Mouse (Mus musculus): ENCODE measurements around the gene Rsph1.

GRCm38 (mm10) chr17:31312648-31313047 lies 35.5 kb upstream of the Rsph1 start:
- TF ChIP-seq CTCF (IDR thresholded peaks at IDR 0.05; ENCODE audit: borderline replicate concordance, insufficient read depth, low read depth, low read length) (no peak), POLR2A (IDR thresholded peaks at IDR 0.05; ENCODE audit: borderline replicate concordance, insufficient read depth, low read length) (no peak)
